Mouse (Mus musculus) T-cell, adult 66 days (primary cell): ENCODE data around the gene Esr1. TPM values are rescaled to one million over a fixed set of nuclear protein-coding genes. Genes with fewer than 3 reads are reported as not detected.

ENCODE experiments used
- total RNA-seq, 2 experiments: library from RNA; stranded (reverse); gene quantifications; 3 replicates in 1 of 2; 4 replicates in 1 of 2; pipeline ENCODE4 v1.2.4; 2023

The Esr1 gene
- 1 to 10 TPM; 2.5 to 5.0 TPM for total RNA-seq

DNA sequence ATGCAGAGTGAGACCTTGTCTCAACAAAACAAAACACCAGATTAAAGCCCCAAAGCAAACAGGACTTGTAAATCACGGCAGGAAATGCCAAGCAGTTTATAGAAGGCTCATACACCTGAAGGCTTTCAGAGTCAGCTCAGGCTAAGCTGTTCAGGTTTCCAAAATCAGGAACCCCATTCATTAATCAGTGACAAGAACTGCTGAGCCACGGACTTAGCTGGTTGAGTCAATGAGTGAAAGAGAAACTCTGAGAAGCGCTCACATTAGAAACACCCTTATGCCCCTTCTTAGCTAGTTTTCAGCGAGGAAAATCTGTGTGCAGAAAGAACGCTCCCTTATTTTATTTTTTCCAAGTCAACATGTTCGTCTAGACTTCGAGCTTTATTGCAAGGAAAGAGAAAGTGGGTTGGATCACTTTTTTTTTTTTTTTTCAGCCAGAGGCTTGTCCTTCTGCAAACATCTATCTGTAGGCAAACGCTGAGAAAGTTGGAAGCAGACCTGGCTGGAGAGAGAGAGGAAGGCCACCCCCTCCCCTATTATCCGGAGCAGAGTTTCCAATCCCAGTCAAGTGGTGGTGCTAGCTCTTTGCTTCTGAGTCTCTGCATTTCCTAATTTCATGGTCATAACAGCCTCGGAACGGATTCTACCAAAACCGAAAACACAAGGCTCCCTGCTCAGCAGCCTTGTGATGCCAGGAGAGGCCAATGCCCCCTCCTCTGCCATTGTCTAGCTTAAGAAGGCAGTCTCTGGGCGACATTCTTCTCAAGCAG lies at the start of gene Esr1:
Esr1 (plus strand) TSS at position 208 of the 770 bp plus-strand sequence.

Other genes with a start within 250 kb of the Esr1 start
- gene Zbtb2, start 223.5 kb upstream of the Esr1 start, total RNA-seq: 10 to 100 TPM; 32.0 to 32.4 TPM
- 10 to 100 TPM; 38.6 to 39.2 TPM for gene Rmnd1, start 179.2 kb upstream of the Esr1 start, total RNA-seq
- gene Armt1, start 179.1 kb upstream of the Esr1 start, total RNA-seq: 10 to 100 TPM; 20.0 to 20.9 TPM
- gene Ccdc170, start 129.1 kb upstream of the Esr1 start, total RNA-seq: under 1 TPM; 0.36 to 0.73 TPM